Mouse (Mus musculus) forebrain, embryonic 10.5 days (tissue): Measurements from ENCODE around the gene Gpr37l1. TPM values are rescaled to one million over a fixed set of nuclear protein-coding genes. Genes with fewer than 3 reads are reported as not detected.

Experiments used
- DNase-seq: peaks from one replicate; pipeline ENCODE4 v3.0.0-alpha.2; 2017; ENCODE audit warnings: low spot score; ENCODE audit errors: extremely low spot score
- H3K27ac ChIP-seq: fragments of 300-500 bp; sonication (generic); 2 replicates; pipeline ENCODE4 v1.5.1; 2016; ENCODE audit warnings: mild to moderate bottlenecking
- H3K27me3 ChIP-seq: fragments of 300-500 bp; sonication (generic); 2 replicates; pipeline ENCODE4 v1.6.1; 2016; ENCODE audit warnings: mild to moderate bottlenecking; ENCODE audit not compliant: poor library complexity, severe bottlenecking
- H3K36me3 ChIP-seq: fragments of 300-500 bp; sonication (generic); replicated peaks from 2 replicates; pipeline ENCODE4 v1.6.1; 2016; ENCODE audit warnings: mild to moderate bottlenecking, moderate library complexity
- H3K4me1 ChIP-seq: fragments of 300-500 bp; sonication (generic); 2 replicates; pipeline ENCODE4 v1.6.1; 2016
- H3K4me3 ChIP-seq: fragments of 300-500 bp; sonication (generic); 2 replicates; pipeline ENCODE4 v1.5.1; 2016; ENCODE audit warnings: mild to moderate bottlenecking, moderate library complexity
- H3K9me3 ChIP-seq: fragments of 300-500 bp; sonication (generic); 2 replicates; pipeline ENCODE4 v1.6.1; 2016; ENCODE audit warnings: mild to moderate bottlenecking, moderate library complexity
- WGBS: fragments of 180-500 bp; shearing (Covaris S2); methylation state at CpG from one replicate; pipeline ENCODE4 v1.1.7; 2016; 5-methylcytosine and 5-hydroxymethylcytosine counted together
- polyA plus RNA-seq: library from polyadenylated mRNA; unstranded; fragments of >200 nt; fragmentation: Nextera tagmentation; extraction: Ambion mirVana; gene quantifications from 2 replicates; pipeline ENCODE4 v1.2.1, GENCODE M21; 2016

Gene Gpr37l1
- polyA plus RNA-seq, 1 experiment from 2014 or later: not detected

- H3K4me3 ChIP-seq: no peak overlapping the region
- peaks cover 33% of the 10 kb centered on the region for H3K4me1 ChIP-seq
- no peak overlapping the region for H3K27ac ChIP-seq
- no peaks in the 10 kb centered on the region for H3K9me3 ChIP-seq
- H3K27me3 ChIP-seq: no peaks in the 10 kb centered on the region
- DNase-seq: no peak
- 89% methylated on average over 6 of the region's 6 CpGs for WGBS
- H3K36me3 ChIP-seq: peaks cover 39% of the 10 kb centered on the region
Measured at GRCm38 (mm10) chr1:135156300-135156699, 11.2 kb downstream of the Gpr37l1 start.

- Histone ChIP-seq H3K36me3 (peaks cover 46% of the 10 kb centered on the region), H3K4me3 (peak overlapping the region; percentile 42), H3K4me1 (peaks cover 29% of the 10 kb centered on the region), H3K9me3 (no peaks in the 10 kb centered on the region), H3K27me3 (no peaks in the 10 kb centered on the region), H3K27ac (peak overlapping the region; percentile 86)
- WGBS: 3% methylated on average over 14 of the region's 14 CpGs
- peak; percentile 79 for DNase-seq
Measured at GRCm38 (mm10) chr1:135154411-135154959, 13.0 kb downstream of the Gpr37l1 start.

- H3K36me3 ChIP-seq: peaks cover 46% of the 10 kb centered on the region
- H3K27me3 ChIP-seq: no peaks in the 10 kb centered on the region
- no peak for DNase-seq
- peak overlapping the region; percentile 42 for H3K4me3 ChIP-seq
- 19% methylated on average over 13 of the region's 13 CpGs for WGBS
- H3K4me1 ChIP-seq: peaks cover 25% of the 10 kb centered on the region
- no peaks in the 10 kb centered on the region for H3K9me3 ChIP-seq
- H3K27ac ChIP-seq: peak overlapping the region; percentile 86
Measured at GRCm38 (mm10) chr1:135154011-135154410, 13.5 kb downstream of the Gpr37l1 start.

- Histone ChIP-seq H3K9me3 (no peaks in the 10 kb centered on the region), H3K36me3 (peaks cover 18% of the 10 kb centered on the region), H3K4me1 (peaks cover 31% of the 10 kb centered on the region), H3K4me3 (no peak overlapping the region), H3K27ac (no peak overlapping the region), H3K27me3 (peaks cover 21% of the 10 kb centered on the region)
- WGBS: 82% methylated on average over 5 of the region's 5 CpGs
- DNase-seq: no peak
Measured at GRCm38 (mm10) chr1:135148996-135149395, 18.5 kb downstream of the Gpr37l1 start.

GRCm38 (mm10) chr1:135148476-135148875, 19.0 kb downstream of the Gpr37l1 start:
- H3K27me3 ChIP-seq: peaks cover 26% of the 10 kb centered on the region
- WGBS: 83% methylated on average over 4 of the region's 4 CpGs
- H3K36me3 ChIP-seq: peaks cover 18% of the 10 kb centered on the region
- DNase-seq: no peak
- peak overlapping the region; percentile 96 for H3K4me3 ChIP-seq
- H3K27ac ChIP-seq: no peak overlapping the region
- no peaks in the 10 kb centered on the region for H3K9me3 ChIP-seq
- peaks cover 28% of the 10 kb centered on the region for H3K4me1 ChIP-seq

- H3K4me3 ChIP-seq: peak overlapping the region; percentile 96
- H3K4me1 ChIP-seq: peaks cover 28% of the 10 kb centered on the region
- H3K36me3 ChIP-seq: peaks cover 17% of the 10 kb centered on the region
- no peaks in the 10 kb centered on the region for H3K9me3 ChIP-seq
- no peak for DNase-seq
- H3K27ac ChIP-seq: peak overlapping the region; percentile 92
- 4% methylated on average over 7 of the region's 7 CpGs for WGBS
- H3K27me3 ChIP-seq: peaks cover 34% of the 10 kb centered on the region
Measured at GRCm38 (mm10) chr1:135147702-135148058, 19.8 kb downstream of the Gpr37l1 start.

- Histone ChIP-seq H3K9me3 (no peaks in the 10 kb centered on the region), H3K4me3 (peak overlapping the region; percentile 96), H3K4me1 (peaks cover 28% of the 10 kb centered on the region), H3K36me3 (peaks cover 12% of the 10 kb centered on the region), H3K27me3 (peaks cover 35% of the 10 kb centered on the region), H3K27ac (peak overlapping the region; percentile 92)
- peak; percentile 70 for DNase-seq
- under 1% methylated on average over 69 of the region's 69 CpGs for WGBS
Measured at GRCm38 (mm10) chr1:135146946-135147701, 20.4 kb downstream of the Gpr37l1 start.

GRCm38 (mm10) chr1:135146077-135146945, 21.2 kb downstream of the Gpr37l1 start, which contains the start of gene Arl8a:
Gene Arl8a (plus strand): TSS chr1:135146824.
- Histone ChIP-seq H3K27me3 (peaks cover 35% of the 10 kb centered on the region), H3K4me1 (peaks cover 28% of the 10 kb centered on the region), H3K36me3 (peaks cover 7% of the 10 kb centered on the region), H3K27ac (peak within 1 kb of the TSS; percentile 92), H3K9me3 (no peaks in the 10 kb centered on the region), H3K4me3 (peak within 1 kb of the TSS; percentile 96)
- DNase-seq: peak; percentile 73
- under 1% methylated on average over 78 of the region's 78 CpGs for WGBS

- Histone ChIP-seq H3K4me1 (peaks cover 26% of the 10 kb centered on the region), H3K27ac (no peak overlapping the region), H3K9me3 (no peaks in the 10 kb centered on the region), H3K4me3 (no peak overlapping the region), H3K27me3 (peaks cover 35% of the 10 kb centered on the region), H3K36me3 (no peaks in the 10 kb centered on the region)
- no peak for DNase-seq
- 80% methylated on average over 2 of the region's 2 CpGs for WGBS
Measured at GRCm38 (mm10) chr1:135143940-135144339, 23.5 kb downstream of the Gpr37l1 start.

- peaks cover 11% of the 10 kb centered on the region for H3K4me1 ChIP-seq
- no peaks in the 10 kb centered on the region for H3K9me3 ChIP-seq
- no peak overlapping the region for H3K27ac ChIP-seq
- no peak overlapping the region for H3K4me3 ChIP-seq
- DNase-seq: no peak
- H3K27me3 ChIP-seq: peaks cover 35% of the 10 kb centered on the region
- no peaks in the 10 kb centered on the region for H3K36me3 ChIP-seq
- WGBS: 86% methylated on average over 2 of the region's 2 CpGs
Measured at GRCm38 (mm10) chr1:135142452-135142851, 25.0 kb downstream of the Gpr37l1 start.

GRCm38 (mm10) chr1:135139906-135140305, 27.6 kb downstream of the Gpr37l1 start:
- DNase-seq: no peak
- H3K4me3 ChIP-seq: no peak overlapping the region
- no peaks in the 10 kb centered on the region for H3K36me3 ChIP-seq
- WGBS: 77% methylated on average over 2 of the region's 2 CpGs
- peaks cover 23% of the 10 kb centered on the region for H3K27me3 ChIP-seq
- no peaks in the 10 kb centered on the region for H3K9me3 ChIP-seq
- H3K4me1 ChIP-seq: no peaks in the 10 kb centered on the region
- no peak overlapping the region for H3K27ac ChIP-seq

- Histone ChIP-seq H3K4me1 (peaks cover 10% of the 10 kb centered on the region), H3K27me3 (no peaks in the 10 kb centered on the region), H3K4me3 (no peak overlapping the region), H3K36me3 (no peaks in the 10 kb centered on the region), H3K9me3 (no peaks in the 10 kb centered on the region), H3K27ac (no peak overlapping the region)
- peak; percentile 82 for DNase-seq
- 26% methylated on average over 1 of the region's 1 CpGs for WGBS
Measured at GRCm38 (mm10) chr1:135136500-135136899, 31.0 kb downstream of the Gpr37l1 start.
